Mouse (Mus musculus) ES-Bruce4 (cell line): ENCODE measurements around the gene Slc44a4.

Source experiments
- CTCF ChIP-seq: IDR thresholded peaks from one replicate; pipeline ENCODE4 v1.8.1; 2011; ENCODE audit warnings: low read depth, low read length
- EP300 ChIP-seq: IDR thresholded peaks from 2 replicates; pipeline ENCODE4 v1.6.1; 2011; ENCODE audit warnings: low read depth, low read length; ENCODE audit not compliant: insufficient read depth

- TF ChIP-seq EP300 (no peak), CTCF (no peak)
Observed at GRCm38 (mm10) chr17:34975581-34976492, 61.6 kb downstream of the Slc44a4 start.
